Mouse (Mus musculus) G1E (cell line): ENCODE data around the gene Fus.

Experiments used
- CTCF ChIP-seq: IDR thresholded peaks from 2 replicates; pipeline ENCODE4 v1.5.1; 2012; ENCODE audit warnings: low read depth, low read length, inconsistent platforms, mixed read lengths
- TAL1 ChIP-seq: conservative IDR thresholded peaks from 2 replicates; pipeline ENCODE4 v1.6.1; 2012; ENCODE audit warnings: low read depth, low read length, inconsistent platforms, mixed read lengths

DNA sequence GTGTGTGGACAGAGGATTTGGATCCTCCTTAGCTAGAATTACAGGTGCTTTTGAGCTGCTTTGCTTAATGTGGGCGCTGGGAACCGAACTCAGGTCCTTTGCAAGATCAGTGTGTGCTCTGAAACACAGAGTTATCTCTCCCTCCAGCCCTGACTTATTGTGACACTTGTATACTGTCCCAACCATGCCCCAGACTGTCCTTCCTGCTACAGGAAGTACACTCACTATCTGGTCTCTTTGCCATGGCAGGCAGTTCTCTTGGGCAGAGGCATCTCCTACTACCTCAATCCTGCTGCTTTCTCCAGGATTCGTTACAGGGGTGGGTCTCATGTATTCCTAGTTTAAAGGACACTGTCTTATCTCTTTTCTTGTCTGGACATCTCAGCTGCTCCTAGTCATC, 51.0 kb downstream of the Fus start:
- TF ChIP-seq CTCF, result no peak
- TF ChIP-seq TAL1, result no peak
